Mouse (Mus musculus): ENCODE measurements around the gene Olfr1389.
"Not testable (repeated sequence)": the region's sequence is repeated elsewhere in the genome, so short reads cannot be mapped to it uniquely, and the experiment has no call there.

Olfr1389 gene

DNA sequence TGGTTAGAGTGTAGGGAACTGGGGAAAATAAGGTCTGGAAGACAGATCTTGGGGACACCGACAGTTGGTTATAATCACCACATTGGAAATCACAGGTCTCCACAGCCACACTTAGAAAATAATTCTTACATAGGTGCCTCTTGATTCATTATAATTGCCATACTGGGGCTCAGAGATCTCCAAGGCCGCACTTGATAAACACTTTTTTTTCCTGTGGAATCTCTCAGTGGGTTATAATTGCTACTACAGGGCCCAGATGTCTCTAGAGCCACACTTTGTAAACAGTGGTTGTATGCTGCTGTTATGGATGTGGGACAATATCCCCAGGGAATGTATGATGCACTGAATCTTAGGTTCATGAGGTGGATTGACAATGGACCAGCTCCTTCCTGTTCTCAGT lies at the start of gene Olfr1389:
Gene Olfr1389, plus strand, starts transcription at position 301 of the 400 bp plus-strand sequence.
- no peak for DNase-seq

DNA sequence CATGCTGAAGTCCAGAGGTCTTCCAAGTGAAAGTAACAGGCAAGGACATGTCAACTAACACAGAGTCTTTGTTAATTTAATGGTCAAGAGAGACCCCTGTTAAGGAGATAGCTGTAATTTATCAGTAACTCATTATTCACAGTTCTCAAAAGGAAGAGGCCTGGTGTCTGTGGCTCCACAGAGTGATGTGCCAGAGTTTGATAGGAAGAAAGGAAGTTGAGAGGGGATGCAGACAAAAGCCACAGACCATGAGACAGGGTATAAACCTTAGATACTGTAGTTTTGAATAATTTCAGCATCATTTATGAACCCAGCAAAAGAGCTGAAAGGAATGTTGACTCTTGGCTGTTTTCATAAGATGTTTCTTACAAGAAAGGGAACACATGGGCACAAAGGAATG lies 39.7 kb upstream of the Olfr1389 start:
- no peak for DNase-seq

DNA sequence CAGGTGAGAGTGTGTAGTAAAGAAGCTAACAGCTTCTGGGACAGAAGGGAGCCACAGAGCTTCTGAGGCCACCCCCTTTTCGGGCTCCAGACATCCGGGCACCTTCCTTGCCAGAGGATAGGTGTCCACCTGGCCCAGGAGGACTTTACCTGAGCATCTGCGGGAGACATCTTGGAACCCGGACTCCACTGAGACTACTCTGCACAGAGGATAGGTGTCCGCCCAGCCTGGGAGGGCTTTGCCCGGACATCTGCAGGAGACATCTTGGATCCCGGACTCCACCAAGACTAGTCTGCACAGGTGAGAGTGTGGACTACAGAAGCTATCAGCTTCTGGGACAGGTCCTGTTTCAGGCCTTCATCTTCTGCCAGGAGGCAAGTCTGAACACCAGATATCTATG lies 36.7 kb upstream of the Olfr1389 start:
- DNase-seq, result not testable (repeated sequence)

DNA sequence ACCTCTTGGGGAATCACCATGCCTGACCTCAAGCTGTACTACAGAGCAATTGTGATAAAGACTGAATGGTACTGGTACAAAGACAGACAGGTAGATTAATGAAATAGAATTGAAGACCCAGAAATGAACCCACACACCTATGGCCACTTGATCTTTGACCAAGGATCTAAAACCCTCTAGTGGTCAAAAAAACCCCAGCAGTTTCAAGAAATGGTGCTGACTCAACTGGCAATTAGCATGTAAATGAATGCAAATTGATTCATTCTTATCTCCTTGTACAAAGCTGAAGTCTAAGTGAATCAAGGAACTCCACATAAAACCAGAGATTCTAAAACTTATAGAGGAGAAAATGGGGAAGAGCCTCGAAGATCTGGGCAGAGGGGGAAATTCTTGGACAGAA lies 30.2 kb upstream of the Olfr1389 start:
- not testable (repeated sequence) for DNase-seq

DNA sequence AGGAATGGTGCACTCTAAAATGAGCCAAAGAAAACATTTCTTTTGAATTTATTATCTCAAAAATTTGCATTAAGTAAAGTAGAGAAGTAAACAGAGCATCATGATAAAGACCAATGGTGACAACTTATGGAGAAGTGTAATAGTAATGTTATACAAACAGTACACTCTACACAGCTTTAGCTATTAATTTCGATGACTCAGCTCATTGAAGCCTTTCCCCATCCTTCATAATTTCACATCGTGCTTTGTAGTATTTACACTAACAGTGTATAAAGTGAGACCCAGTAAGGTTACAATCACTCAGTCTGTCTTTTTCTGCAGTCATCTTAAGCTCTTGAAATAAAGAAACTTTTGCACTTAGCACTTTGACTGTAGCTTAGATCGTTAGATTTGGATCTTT lies 16.1 kb upstream of the Olfr1389 start:
- DNase-seq, result no peak

DNA sequence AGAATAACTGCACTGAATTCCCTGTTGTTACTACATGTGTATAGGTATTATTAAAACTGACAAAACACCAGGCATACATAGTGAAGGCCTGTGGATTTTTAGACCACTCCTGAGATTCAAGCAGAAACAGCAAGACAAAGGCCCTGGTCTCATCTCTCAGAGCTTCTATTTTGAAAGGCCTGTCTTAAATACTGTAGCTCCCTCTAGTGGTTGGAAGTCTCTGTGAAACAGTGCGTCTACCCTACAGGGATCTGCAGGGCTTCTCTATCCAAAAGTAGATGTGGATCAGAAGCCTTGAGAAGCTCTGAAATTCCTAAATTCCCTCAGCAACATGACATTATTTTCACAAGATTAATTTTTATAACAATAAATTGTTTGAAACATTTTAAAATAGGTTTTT lies 12.3 kb upstream of the Olfr1389 start:
- DNase-seq, result peak; percentile 59

DNA sequence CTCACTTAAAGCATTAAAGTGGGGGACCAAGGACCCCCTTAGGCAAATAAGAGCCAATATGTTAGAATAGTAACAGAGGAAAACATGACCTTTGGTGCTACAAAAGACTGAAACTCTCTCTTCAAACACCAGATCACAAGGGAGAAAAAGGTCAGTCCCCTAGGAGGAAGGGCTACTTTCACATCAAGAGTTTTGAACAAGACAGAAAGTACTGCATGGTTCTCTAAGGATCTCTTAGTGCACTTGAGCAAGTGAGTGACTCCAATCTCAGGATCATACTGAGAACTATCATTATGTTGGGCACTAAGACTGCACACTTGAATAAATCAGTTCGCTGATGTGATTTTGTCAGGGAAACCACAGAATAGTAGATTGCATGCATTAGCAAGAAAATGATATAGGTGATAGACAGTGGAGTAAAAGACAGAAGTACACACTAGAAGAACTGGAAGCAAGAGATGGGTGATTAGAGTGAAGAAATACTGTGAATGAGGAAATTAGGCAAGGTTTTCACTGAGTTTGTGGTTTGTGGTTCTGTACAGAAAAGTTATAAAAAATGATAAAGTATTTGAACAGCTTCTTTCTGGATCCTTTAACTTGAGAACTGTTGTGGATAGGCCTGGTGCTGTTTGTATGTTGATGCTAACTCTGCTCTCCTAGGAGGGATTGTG lies 2.5 kb downstream of the Olfr1389 start:
- no peak for DNase-seq

DNA sequence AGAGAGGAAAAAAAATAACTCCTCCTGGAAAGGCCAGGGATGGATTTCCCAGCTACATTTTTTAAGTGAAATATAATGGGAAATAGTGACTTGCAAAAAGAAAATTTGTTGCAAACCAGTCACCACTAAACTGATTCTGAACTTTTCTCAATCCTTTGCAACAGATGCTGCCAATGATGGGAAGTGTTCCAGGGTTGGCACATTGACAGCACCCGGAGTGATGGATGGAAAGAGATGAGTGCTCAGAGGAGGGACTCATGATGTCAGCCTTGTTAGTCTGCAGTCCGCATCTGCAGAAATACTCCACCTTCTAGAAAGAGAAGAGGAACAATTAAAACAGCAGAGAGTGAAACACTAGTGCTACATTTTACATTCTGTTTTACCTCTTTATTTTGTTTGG lies 6.8 kb downstream of the Olfr1389 start:
- no peak for DNase-seq

DNA sequence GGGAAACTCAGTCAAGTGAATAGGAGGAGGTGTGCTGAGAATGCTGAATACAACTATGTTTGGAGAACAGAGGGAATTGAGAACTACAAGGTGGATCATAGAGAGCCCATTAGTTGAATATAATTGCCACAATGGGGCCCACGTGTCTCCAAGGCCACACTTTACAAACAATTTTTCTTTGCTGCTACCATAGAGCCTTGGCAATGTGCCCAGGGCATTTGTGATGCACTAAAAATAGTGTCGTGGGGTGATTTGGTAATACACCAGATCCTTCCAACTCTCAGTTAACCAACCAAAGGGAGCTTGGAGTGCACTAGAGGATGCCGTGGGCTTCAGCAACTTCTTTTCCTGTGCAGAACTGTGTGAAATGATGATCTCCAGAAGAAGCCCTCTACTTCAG lies 13.5 kb downstream of the Olfr1389 start, which contains the start of gene Olfr1388:
Gene Olfr1388, plus strand, starts transcription at position 214 of the 400 bp plus-strand sequence.
- DNase-seq, result no peak

DNA sequence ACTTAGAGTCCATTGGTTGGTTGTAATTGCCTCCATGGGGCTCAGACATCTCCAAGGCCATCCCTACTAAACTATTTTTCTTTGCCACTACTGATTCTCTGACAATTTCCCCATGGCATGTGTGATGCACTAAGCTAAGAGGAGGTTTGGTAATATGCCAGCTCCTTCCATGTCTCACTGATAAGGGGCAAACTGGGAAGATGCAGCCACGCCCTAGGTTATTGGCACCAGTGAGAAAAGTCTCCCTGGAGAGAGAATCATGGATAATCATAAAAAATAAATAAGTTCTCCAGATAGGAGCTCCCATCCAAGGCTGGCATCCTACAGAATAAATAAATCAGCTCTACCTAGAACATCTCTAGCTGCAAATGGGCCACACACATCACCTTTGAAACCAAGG lies 32.2 kb downstream of the Olfr1389 start, which contains the start of gene Olfr1387:
Gene Olfr1387, plus strand, starts transcription at position 301 of the 400 bp plus-strand sequence.
- no peak for DNase-seq

DNA sequence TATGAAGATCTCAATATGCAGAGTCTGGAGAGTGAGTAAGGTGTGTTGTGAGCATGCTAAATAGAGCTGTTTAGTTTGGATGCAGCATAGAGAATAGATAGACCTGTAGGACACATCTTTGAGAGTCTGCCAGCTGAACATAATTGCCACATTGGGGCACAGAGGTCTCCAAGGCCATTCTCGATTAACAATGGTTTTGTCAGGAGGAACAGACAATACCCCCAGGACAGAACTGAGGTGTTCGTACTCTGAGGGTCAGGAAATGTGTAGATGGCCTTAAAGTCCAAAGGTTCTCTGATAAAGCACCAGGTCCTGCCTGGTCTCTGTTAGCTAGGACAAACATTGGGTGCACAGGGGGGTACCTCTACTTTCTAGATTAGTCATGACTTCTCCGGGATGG lies 41.9 kb downstream of the Olfr1389 start, which contains the start of gene Olfr1386:
Gene Olfr1386, plus strand, starts transcription at position 301 of the 400 bp plus-strand sequence.
- DNase-seq, result not testable (repeated sequence)
